Mouse (Mus musculus) MEL (cell line): Measurements from ENCODE around the gene Ggcx. TPM values are rescaled to one million over a fixed set of nuclear protein-coding genes. Genes with fewer than 3 reads are reported as not detected.

Source experiments
- DNase-seq: peaks from one replicate; pipeline ENCODE4 v3.0.0; 2011; ENCODE audit warnings: low read depth, low spot score
- H3K27ac ChIP-seq: 2 replicates; pipeline ENCODE4 v1.5.1; 2012; ENCODE audit warnings: low read depth, mild to moderate bottlenecking, control low read depth, low read length, moderate library complexity; ENCODE audit not compliant: control insufficient read depth
- H3K27me3 ChIP-seq, 2 experiments: fragments of 150-350 bp in 1 of 2; sonication (generic) in 1 of 2; 2 replicates each; pipeline ENCODE4 v1.6.1; 2012; ENCODE audit warnings: low read length in 2 of 2, mild to moderate bottlenecking in 2 of 2, improper control_type of control experiment in 1 of 2, moderate library complexity in 1 of 2; ENCODE audit not compliant: insufficient read depth in 2 of 2, control insufficient read depth in 1 of 2
- H3K36me3 ChIP-seq, 2 experiments: 2 replicates each; pipeline ENCODE4 v1.6.1; 2012 to 2014; ENCODE audit warnings: low read length in 2 of 2, improper control_type of control experiment in 1 of 2, inconsistent platforms in 1 of 2, mild to moderate bottlenecking in 1 of 2; ENCODE audit not compliant: insufficient read depth in 2 of 2, control insufficient read depth in 1 of 2
- H3K4me1 ChIP-seq, 2 experiments: fragments of 150-350 bp in 1 of 2; sonication (generic) in 1 of 2; 2 replicates each; pipeline ENCODE4 v1.6.1; 2012; ENCODE audit warnings: low read length in 2 of 2, improper control_type of control experiment in 1 of 2, mild to moderate bottlenecking in 1 of 2; ENCODE audit not compliant: insufficient read depth in 2 of 2, control insufficient read depth in 1 of 2
- H3K4me3 ChIP-seq, 2 experiments: fragments of 150-350 bp in 1 of 2; sonication (generic) in 1 of 2; 2 replicates each; pipeline ENCODE4 v1.5.1; 2012; ENCODE audit warnings: low read depth in 2 of 2, low read length in 2 of 2, mild to moderate bottlenecking in 2 of 2, moderate library complexity in 2 of 2, control low read depth in 1 of 2, improper control_type of control experiment in 1 of 2; ENCODE audit not compliant: control insufficient read depth in 1 of 2, insufficient read depth in 1 of 2
- H3K79me2 ChIP-seq: 2 replicates; pipeline ENCODE4 v1.6.1; 2012; ENCODE audit warnings: mild to moderate bottlenecking, low read length, moderate library complexity; ENCODE audit not compliant: control insufficient read depth, poor library complexity, insufficient read depth
- H3K9ac ChIP-seq: 2 replicates; pipeline ENCODE4 v1.6.1; 2012; ENCODE audit warnings: low read depth, mild to moderate bottlenecking, control low read depth, low read length, moderate library complexity; ENCODE audit not compliant: control insufficient read depth, poor library complexity, severe bottlenecking
- H3K9me3 ChIP-seq: fragments of 150-350 bp; sonication (generic); replicated peaks from 2 replicates; pipeline ENCODE4 v1.6.1; 2012; ENCODE audit warnings: mild to moderate bottlenecking, low read length, improper control_type of control experiment, moderate library complexity; ENCODE audit not compliant: insufficient read depth
- CHD1 ChIP-seq: IDR thresholded peaks from 2 replicates; pipeline ENCODE4 v1.6.1; 2012; ENCODE audit warnings: low read depth, mild to moderate bottlenecking, inconsistent platforms, low read length, improper control_type of control experiment
- CTCF ChIP-seq, 3 experiments: IDR thresholded peaks in 2 of 3; conservative IDR thresholded peaks in 1 of 3; 2 replicates each; pipeline ENCODE4 v1.5.1; 2011 to 2012; ENCODE audit warnings: low read length in 3 of 3, low read depth in 2 of 3, mild to moderate bottlenecking in 2 of 3, improper control_type of control experiment in 1 of 3, inconsistent platforms in 1 of 3, mixed read lengths in 1 of 3, moderate library complexity in 1 of 3; ENCODE audit not compliant: control insufficient read depth in 1 of 3, insufficient read depth in 1 of 3, poor library complexity in 1 of 3, severe bottlenecking in 1 of 3
- EP300 ChIP-seq, 2 experiments: IDR thresholded peaks; 2 replicates each; pipeline ENCODE4 v1.6.1; 2011; ENCODE audit warnings: improper control_type of control experiment in 2 of 2, low read length in 2 of 2, low read depth in 1 of 2, mild to moderate bottlenecking in 1 of 2
- GABPA ChIP-seq: IDR thresholded peaks from 2 replicates; pipeline ENCODE4 v1.6.1; 2012; ENCODE audit warnings: low read depth, mild to moderate bottlenecking, inconsistent platforms, low read length, improper control_type of control experiment, moderate library complexity
- GATA1 ChIP-seq: IDR thresholded peaks from 2 replicates; pipeline ENCODE4 v1.6.1; 2011; ENCODE audit warnings: low read depth, low read length, improper control_type of control experiment
- HCFC1 ChIP-seq: IDR thresholded peaks from 2 replicates; pipeline ENCODE4 v1.6.1; 2012; ENCODE audit warnings: low read depth, mild to moderate bottlenecking, inconsistent platforms, low read length, improper control_type of control experiment, moderate library complexity
- MAZ ChIP-seq: IDR thresholded peaks from 2 replicates; pipeline ENCODE4 v1.6.1; 2012; ENCODE audit warnings: low read depth, mild to moderate bottlenecking, inconsistent platforms, low read length, improper control_type of control experiment
- MXI1 ChIP-seq: IDR thresholded peaks from 2 replicates; pipeline ENCODE4 v1.6.1; 2011; ENCODE audit warnings: mild to moderate bottlenecking, low read depth, low read length, improper control_type of control experiment
- NRF1 ChIP-seq: IDR thresholded peaks from 2 replicates; pipeline ENCODE4 v1.6.1; 2014; ENCODE audit warnings: low read depth, mild to moderate bottlenecking, inconsistent platforms, low read length, improper control_type of control experiment, moderate library complexity; ENCODE audit not compliant: poor library complexity, insufficient read depth, severe bottlenecking
- SMC3 ChIP-seq: IDR thresholded peaks from 2 replicates; pipeline ENCODE4 v1.6.1; 2011; ENCODE audit warnings: low read depth, low read length, improper control_type of control experiment
- TCF12 ChIP-seq: IDR thresholded peaks from 2 replicates; pipeline ENCODE4 v1.6.1; 2014; ENCODE audit warnings: low read depth, mild to moderate bottlenecking, inconsistent platforms, low read length, improper control_type of control experiment, moderate library complexity
- ZC3H11A ChIP-seq: IDR thresholded peaks from 2 replicates; pipeline ENCODE4 v1.6.1; 2012; ENCODE audit warnings: low read depth, mild to moderate bottlenecking, inconsistent platforms, low read length, improper control_type of control experiment
- ZNF384 ChIP-seq: IDR thresholded peaks from 2 replicates; pipeline ENCODE4 v1.6.1; 2012; ENCODE audit warnings: low read depth, mild to moderate bottlenecking, inconsistent platforms, low read length, improper control_type of control experiment
- polyA plus RNA-seq, 2 experiments: library from polyadenylated mRNA; stranded (reverse) in 1 of 2; unstranded in 1 of 2; fragments of >175 nt in 1 of 2; fragments of >200 nt in 1 of 2; gene quantifications; 2 replicates each; pipeline versions ENCODE4 v1.2.1 to v1.2.4; 2012; ENCODE audit warnings: low replicate concordance in 2 of 2, low read depth in 1 of 2; ENCODE audit not compliant: insufficient read length in 2 of 2, insufficient read depth in 1 of 2, missing spikeins in 1 of 2
- total RNA-seq: library from RNA; depleted of rRNA; stranded (reverse); fragments of 300-350 nt; gene quantifications from 2 replicates; pipeline ENCODE4 v1.2.3, GENCODE M21; 2012

Ggcx gene
- total and polyA plus RNA-seq, 3 experiments, result 5.2 to 5.4 TPM; not detected in 1

GRCm38 (mm10) chr6:72414076-72414756 lies at the start of gene Ggcx (continued):
- TF ChIP-seq MXI1 (peak; percentile 36; the same call in 1 of the 2 replicates), CTCF (IDR thresholded peaks at IDR 0.05 in 2 of 3, conservative IDR thresholded peaks at IDR 0.05 in 1 of 3; ENCODE audit: control insufficient read depth in 1 of 3, insufficient read depth in 1 of 3, low read depth in 2 of 3, low read length in 3 of 3, poor library complexity in 1 of 3, severe bottlenecking in 1 of 3) (no peak), MAZ (peak; percentile 87), SMC3 (peak; percentile 1; the same call in 1 of the 2 replicates)
- TF ChIP-seq, all 39 proteins: peak for 19

- H3K9ac ChIP-seq, result no peak overlapping the region
- no peak overlapping the region for H3K4me3 ChIP-seq
- no peak for DNase-seq
- H3K4me1 ChIP-seq, result peaks cover 0 to 27% of the 10 kb centered on the region in 2 experiments; a peak in 2 of 4 replicates
- peaks cover 8% of the 10 kb centered on the region for H3K79me2 ChIP-seq
- TF ChIP-seq TCF12, result no peak
- no peak for TF ChIP-seq ZNF384
- TF ChIP-seq GABPA, result no peak
- no peak for TF ChIP-seq CHD1
- TF ChIP-seq ZC3H11A, result no peak
- TF ChIP-seq GATA1, result no peak
- TF ChIP-seq NRF1, result no peak
- TF ChIP-seq, all 39 proteins: peak for 0
- no peaks in the 10 kb centered on the region for H3K27me3 ChIP-seq
- peaks cover under 1 to 22% of the 10 kb centered on the region in 2 experiments; a peak in 3 of 4 replicates for H3K36me3 ChIP-seq
- no peak overlapping the region for H3K27ac ChIP-seq
- H3K9me3 ChIP-seq, result no peaks in the 10 kb centered on the region
Measured at GRCm38 (mm10) chr6:72364985-72365384, 49.1 kb upstream of the Ggcx start.

- Histone ChIP-seq H3K4me3 (no peak overlapping the region), H3K36me3 (peaks cover 1 to 15% of the 10 kb centered on the region in 2 experiments; a peak in 3 of 4 replicates), H3K79me2 (peaks cover 8% of the 10 kb centered on the region), H3K9ac (no peak overlapping the region), H3K27ac (no peak overlapping the region), H3K9me3 (no peaks in the 10 kb centered on the region), H3K4me1 (peaks cover 0 to 16% of the 10 kb centered on the region in 2 experiments; a peak in 2 of 4 replicates), H3K27me3 (no peaks in the 10 kb centered on the region)
- TF ChIP-seq HCFC1 (peak; percentile 53; the same call in 1 of the 2 replicates), EP300 (IDR thresholded peaks at IDR 0.05; ENCODE audit: low read depth in 1 of 2, low read length in 2 of 2) (no peak)
- no peak for DNase-seq
Measured at GRCm38 (mm10) chr6:72366304-72366703, 47.8 kb upstream of the Ggcx start.
